Mouse (Mus musculus): ENCODE results near the gene Csf3. TPM values are rescaled to one million over a fixed set of nuclear protein-coding genes. Genes with fewer than 3 reads are reported as not detected.
"Not testable (repeated sequence)": the region's sequence is repeated elsewhere in the genome, so short reads cannot be mapped to it uniquely, and the experiment has no call there.

The Csf3 gene
- polyA plus RNA-seq, 1 experiment from 2014 or later = not detected

DNA sequence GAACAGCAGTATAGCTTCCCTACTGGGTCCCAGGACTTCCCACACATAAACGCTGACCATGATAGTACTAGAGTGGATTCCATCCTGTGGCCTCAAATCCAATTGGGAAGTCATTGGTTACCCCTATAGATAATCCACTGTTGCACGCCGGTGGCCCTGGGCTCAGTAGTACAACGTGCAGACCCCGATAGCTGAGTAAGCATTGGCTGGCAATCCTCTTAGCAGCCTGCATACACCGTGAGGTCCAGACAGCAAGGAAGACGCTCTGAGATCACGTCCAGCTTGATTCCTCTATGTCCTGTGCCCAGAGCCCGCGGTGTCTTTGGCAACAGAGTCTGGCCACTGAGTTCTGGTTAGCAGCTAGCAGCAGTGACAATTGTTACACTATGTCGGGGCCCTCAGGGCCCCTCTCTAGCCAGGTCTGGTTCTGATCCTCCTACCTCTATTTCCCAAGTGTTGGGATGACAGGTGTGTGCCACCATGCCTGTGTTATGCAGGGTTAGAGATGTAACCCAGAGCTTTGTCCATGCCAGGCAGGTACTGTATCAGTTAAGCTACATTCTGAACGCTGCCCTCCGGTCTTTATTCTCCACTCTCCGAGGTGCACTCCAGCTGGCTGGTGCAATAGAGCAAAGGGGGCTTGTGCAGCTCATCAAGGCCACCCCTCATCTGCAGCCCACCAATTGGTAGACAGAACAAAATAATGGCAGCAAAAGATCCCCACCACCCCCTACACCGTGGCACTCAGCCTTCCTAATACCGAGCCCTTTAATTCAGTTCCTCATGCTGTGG lies 2.0 kb upstream of the Csf3 start:
- no peaks in the 10 kb centered on the region for H3K9me3 ChIP-seq (replicated peaks)
- 0 out of 2 replicates have a peak overlapping the region, but pooled peaks have one; percentile 17 for H3K27ac ChIP-seq
- H3K4me2 ChIP-seq (replicated peaks) = no peak overlapping the region
- H3K36me3 ChIP-seq = peaks cover 31% of the 10 kb centered on the region
- H3K4me3 ChIP-seq = no peak overlapping the region
- no peaks in the 10 kb centered on the region; the same call in 1 of the 2 replicates for H3K4me1 ChIP-seq
- H3K9ac ChIP-seq = 0 out of 2 replicates have a peak overlapping the region, but pooled peaks have one; percentile 13
- WGBS = 82% methylated on average over 16 of the region's 16 CpGs
- ATAC-seq (ENCODE audit: low FRiP score) = no peak
- no peaks in the 10 kb centered on the region for H3K27me3 ChIP-seq

- 0 out of 2 replicates have a peak, but pooled peaks have one; percentile 46 for ATAC-seq (ENCODE audit: low FRiP score)
- WGBS = 41% methylated on average over 4 of the region's 4 CpGs
- H3K9me3 ChIP-seq (replicated peaks) = no peaks in the 10 kb centered on the region
Measured at GRCm38 (mm10) chr11:98699911-98700310, 1.2 kb upstream of the Csf3 start.

DNA sequence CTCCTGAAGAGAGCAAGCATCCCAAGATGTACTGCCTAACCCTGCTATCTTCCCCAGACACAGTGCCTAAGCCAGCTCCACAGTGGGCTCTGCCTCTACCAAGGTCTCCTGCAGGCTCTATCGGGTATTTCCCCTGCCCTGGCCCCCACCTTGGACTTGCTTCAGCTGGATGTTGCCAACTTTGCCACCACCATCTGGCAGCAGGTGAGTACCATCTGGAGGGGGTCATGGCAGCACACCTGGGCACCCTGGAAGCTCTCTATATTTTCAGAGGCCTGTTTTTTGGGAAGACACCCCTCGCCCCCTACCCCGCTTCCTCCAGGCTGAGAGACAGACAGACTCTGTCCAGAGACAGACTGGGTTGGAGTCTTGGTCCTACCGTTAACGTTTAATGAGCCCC lies 1.3 kb downstream of the Csf3 start:
- Histone ChIP-seq H3K27me3 (no peaks in the 10 kb centered on the region), H3K4me1 (no peaks in the 10 kb centered on the region; the same call in 1 of the 2 replicates), H3K4me2 (replicated peaks) (no peak overlapping the region), H3K9ac (no peak overlapping the region), H3K9me3 (replicated peaks) (no peaks in the 10 kb centered on the region), H3K4me3 (no peak overlapping the region), H3K27ac (no peak overlapping the region), H3K36me3 (peaks cover 36% of the 10 kb centered on the region)
- WGBS = 83% methylated on average over 5 of the region's 5 CpGs
- ATAC-seq (ENCODE audit: low FRiP score) = no peak

More at GRCm38 (mm10) chr11:98699911-98700310, 1.2 kb upstream of the Csf3 start:
- H3K36me3 ChIP-seq = peaks cover 31% of the 10 kb centered on the region
- H3K27me3 ChIP-seq = no peaks in the 10 kb centered on the region
- no peak overlapping the region for H3K27ac ChIP-seq
- H3K4me1 ChIP-seq = no peaks in the 10 kb centered on the region; the same call in 1 of the 2 replicates
- no peak overlapping the region for H3K4me3 ChIP-seq
- no peak overlapping the region for H3K4me2 ChIP-seq (replicated peaks)
- no peak overlapping the region for H3K9ac ChIP-seq

DNA sequence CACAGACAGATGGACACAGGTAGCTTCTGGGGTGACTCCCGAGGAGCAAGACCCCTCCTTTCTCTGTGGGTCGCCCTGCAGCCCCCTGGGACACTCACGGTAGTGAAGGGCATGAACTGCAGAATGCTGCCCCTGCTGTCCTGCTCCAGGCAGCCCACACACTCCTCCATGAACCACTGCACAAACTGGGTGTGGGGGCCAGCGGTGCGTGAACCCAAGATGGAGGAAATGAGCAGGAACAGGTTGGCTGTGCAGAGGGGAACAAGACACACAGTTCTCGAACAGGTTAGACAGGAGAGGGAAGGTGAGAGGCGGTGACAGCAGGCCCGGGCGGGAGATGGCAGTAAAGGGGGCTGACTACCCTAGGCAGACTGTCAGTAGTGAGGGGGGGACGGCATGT lies 4.0 kb downstream of the Csf3 start:
- peaks cover 6% of the 10 kb centered on the region for H3K4me1 ChIP-seq
- no peak overlapping the region for H3K27ac ChIP-seq
- H3K4me3 ChIP-seq = no peak overlapping the region
- no peak for ATAC-seq (ENCODE audit: low FRiP score)
- H3K9me3 ChIP-seq (replicated peaks) = no peaks in the 10 kb centered on the region
- no peak overlapping the region for H3K9ac ChIP-seq
- peaks cover 63% of the 10 kb centered on the region for H3K36me3 ChIP-seq
- H3K27me3 ChIP-seq = no peaks in the 10 kb centered on the region
- WGBS = 92% methylated on average over 10 of the region's 10 CpGs
- no peak overlapping the region for H3K4me2 ChIP-seq (replicated peaks)

GRCm38 (mm10) chr11:98707401-98708281 lies 6.6 kb downstream of the Csf3 start:
- Histone ChIP-seq H3K36me3 (peaks cover 81% of the 10 kb centered on the region), H3K4me2 (replicated peaks) (no peak overlapping the region), H3K27ac (no peak overlapping the region), H3K4me1 (peaks cover 6% of the 10 kb centered on the region), H3K9me3 (replicated peaks) (no peaks in the 10 kb centered on the region), H3K9ac (no peak overlapping the region), H3K4me3 (no peak overlapping the region), H3K27me3 (no peaks in the 10 kb centered on the region)
- ATAC-seq (ENCODE audit: low FRiP score) = no peak
- WGBS = 88% methylated on average over 22 of the region's 22 CpGs

GRCm38 (mm10) chr11:98708282-98708956 lies 7.4 kb downstream of the Csf3 start:
- no peak overlapping the region for H3K4me3 ChIP-seq
- peaks cover 6% of the 10 kb centered on the region for H3K4me1 ChIP-seq
- no peak for ATAC-seq (ENCODE audit: low FRiP score)
- H3K27ac ChIP-seq = no peak overlapping the region
- H3K9me3 ChIP-seq (replicated peaks) = no peaks in the 10 kb centered on the region
- WGBS = 88% methylated on average over 19 of the region's 19 CpGs
- H3K36me3 ChIP-seq = peaks cover 88% of the 10 kb centered on the region
- no peak overlapping the region for H3K4me2 ChIP-seq (replicated peaks)
- H3K27me3 ChIP-seq = no peaks in the 10 kb centered on the region
- H3K9ac ChIP-seq = no peak overlapping the region

- H3K9ac ChIP-seq = no peak overlapping the region
- H3K4me2 ChIP-seq (replicated peaks) = no peak overlapping the region
- H3K27ac ChIP-seq = no peak overlapping the region
- H3K27me3 ChIP-seq = no peaks in the 10 kb centered on the region
- 90% methylated on average over 26 of the region's 26 CpGs for WGBS
- no peak for ATAC-seq (ENCODE audit: low FRiP score)
- peaks cover 92% of the 10 kb centered on the region for H3K36me3 ChIP-seq
- H3K9me3 ChIP-seq (replicated peaks) = no peaks in the 10 kb centered on the region
- H3K4me1 ChIP-seq = peaks cover 6% of the 10 kb centered on the region
- no peak overlapping the region for H3K4me3 ChIP-seq
Measured at GRCm38 (mm10) chr11:98709001-98709741, 8.1 kb downstream of the Csf3 start.

- no peak overlapping the region for H3K4me3 ChIP-seq
- no peak overlapping the region for H3K9ac ChIP-seq
- H3K4me1 ChIP-seq = peaks cover 6% of the 10 kb centered on the region
- no peaks in the 10 kb centered on the region for H3K9me3 ChIP-seq (replicated peaks)
- H3K4me2 ChIP-seq (replicated peaks) = no peak overlapping the region
- H3K27ac ChIP-seq = no peak overlapping the region
- H3K27me3 ChIP-seq = no peaks in the 10 kb centered on the region
- 57% methylated on average over 12 of the region's 12 CpGs for WGBS
- ATAC-seq (ENCODE audit: low FRiP score) = peak; percentile 40; the same call in 1 of the 2 replicates
- H3K36me3 ChIP-seq = peaks cover 92% of the 10 kb centered on the region
Measured at GRCm38 (mm10) chr11:98710416-98711045, 9.5 kb downstream of the Csf3 start.

GRCm38 (mm10) chr11:98711046-98711434 lies 10.0 kb downstream of the Csf3 start:
- ATAC-seq (ENCODE audit: low FRiP score) = no peak
- Histone ChIP-seq H3K9ac (no peak overlapping the region), H3K36me3 (peaks cover 92% of the 10 kb centered on the region), H3K4me2 (replicated peaks) (no peak overlapping the region), H3K4me3 (no peak overlapping the region), H3K27me3 (no peaks in the 10 kb centered on the region), H3K4me1 (peaks cover 6% of the 10 kb centered on the region), H3K27ac (no peak overlapping the region), H3K9me3 (replicated peaks) (no peaks in the 10 kb centered on the region)
- 82% methylated on average over 4 of the region's 4 CpGs for WGBS

GRCm38 (mm10) chr11:98712009-98712408 lies 10.9 kb downstream of the Csf3 start:
- H3K4me3 ChIP-seq; H3K9ac ChIP-seq; H3K9me3 ChIP-seq (replicated peaks); H3K4me1 ChIP-seq; H3K27ac ChIP-seq; H3K4me2 ChIP-seq (replicated peaks); H3K27me3 ChIP-seq; ATAC-seq (ENCODE audit: low FRiP score): not testable (repeated sequence)
- WGBS = 91% methylated on average over 6 of the region's 6 CpGs
- H3K36me3 ChIP-seq = peaks cover 91% of the 10 kb centered on the region

GRCm38 (mm10) chr11:98713703-98714102 lies 12.6 kb downstream of the Csf3 start:
- no peak overlapping the region for H3K27ac ChIP-seq
- peaks cover 83% of the 10 kb centered on the region for H3K36me3 ChIP-seq
- H3K4me1 ChIP-seq = peaks cover 8% of the 10 kb centered on the region; the same call in 1 of the 2 replicates
- no peak for ATAC-seq (ENCODE audit: low FRiP score)
- no peaks in the 10 kb centered on the region for H3K9me3 ChIP-seq (replicated peaks)
- no peak overlapping the region for H3K9ac ChIP-seq
- 86% methylated on average over 12 of the region's 12 CpGs for WGBS
- no peak overlapping the region for H3K4me3 ChIP-seq
- no peak overlapping the region for H3K4me2 ChIP-seq (replicated peaks)
- no peaks in the 10 kb centered on the region for H3K27me3 ChIP-seq

Data from hindbrain, embryonic 12.5 days (tissue).